8 mouse cellular contexts compared by ENCODE assay signal in the genomic region with DNA sequence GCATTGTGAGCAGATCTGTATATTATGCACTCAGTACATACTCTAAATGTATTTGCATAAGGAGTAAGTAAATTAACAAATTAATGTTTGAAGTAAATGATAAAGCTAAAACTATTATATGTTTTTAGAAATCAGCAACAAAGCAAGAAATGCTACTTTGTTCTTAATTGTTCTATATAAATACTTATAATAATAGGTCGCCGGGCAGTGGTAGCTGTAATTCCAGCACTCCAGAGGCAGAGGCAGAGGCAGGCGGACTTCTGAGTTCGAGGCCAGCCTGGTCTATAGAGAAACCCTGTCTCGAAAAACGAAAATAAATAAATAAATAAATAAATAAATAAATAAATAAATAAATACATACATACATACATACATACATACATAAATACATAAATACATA.
DNase-seq lines count a peak whose midpoint lies in the region; ATAC-seq and TF ChIP-seq lines count a peak whose summit lies in the region.
"Not testable (repeated sequence)": the region's sequence is repeated elsewhere in the genome, so short reads cannot be mapped to it uniquely, and the experiment has no call there.

No protein-coding gene starts in this region.

- not testable (repeated sequence) for H3K9ac ChIP-seq in embryonic facial prominence, embryonic 15.5 days; heart, adult 2 months (ENCODE audit: low read depth, low read length); midbrain, embryonic 11.5 days (ENCODE audit: low read length)

- H3K4me3 ChIP-seq in embryonic facial prominence, embryonic 15.5 days (replicated peaks); heart, adult 2 months; limb, embryonic 10.5 days; midbrain, embryonic 11.5 days (ENCODE audit: low read depth, low read length): not testable (repeated sequence)

- TF ChIP-seq EP300 in heart, adult 2 months (IDR thresholded peaks at IDR 0.05; ENCODE audit: insufficient read depth, low read depth, low read length): not testable (repeated sequence)

- 77% methylated on average over 6 of the region's 6 CpGs for WGBS in embryonic facial prominence, embryonic 15.5 days
- WGBS in heart, adult 2 months: 79% methylated on average over 6 of the region's 6 CpGs
- WGBS in limb, embryonic 10.5 days: 79% methylated on average over 6 of the region's 6 CpGs
- WGBS in midbrain, embryonic 11.5 days: 82% methylated on average over 6 of the region's 6 CpGs

- not testable (repeated sequence) for H3K79me2 ChIP-seq in heart, adult 2 months (replicated peaks; ENCODE audit: control insufficient read depth, insufficient read depth, low read length)

- not testable (repeated sequence) for H3K4me2 ChIP-seq in embryonic facial prominence, embryonic 15.5 days (replicated peaks); midbrain, embryonic 11.5 days

- not testable (repeated sequence) for TF ChIP-seq POLR2A in heart, adult 2 months (IDR thresholded peaks at IDR 0.05; ENCODE audit: insufficient read depth, low read depth, low read length)

- peak; percentile 84; the same call in 1 of the 2 replicates for ATAC-seq in embryonic facial prominence, embryonic 15.5 days (ENCODE audit: insufficient number of reproducible peaks, low FRiP score, low TSS enrichment, low read depth)
- ATAC-seq in midbrain, embryonic 11.5 days (ENCODE audit: low FRiP score): peak; percentile 82

- H3K27ac ChIP-seq in embryonic facial prominence, embryonic 15.5 days (replicated peaks); limb, embryonic 10.5 days; midbrain, embryonic 11.5 days (ENCODE audit: low read depth, low read length): not testable (repeated sequence)
- peak overlapping the region; percentile 76 for H3K27ac ChIP-seq in heart, adult 2 months

- intact Hi-C loops in heart, adult 2 months (cut with DNase I): loop anchor here (5.0 kb wide), 1 partner anchor 139 kb away; a partner anchor contains a TSS

- not testable (repeated sequence) for H3K9me3 ChIP-seq in embryonic facial prominence, embryonic 15.5 days (replicated peaks); limb, embryonic 10.5 days (replicated peaks); midbrain, embryonic 11.5 days (ENCODE audit: control insufficient read depth, low read length)

- not testable (repeated sequence) for TF ChIP-seq CTCF in heart, adult 2 months (IDR thresholded peaks at IDR 0.05)

- peak; percentile 92 for DNase-seq in 416B (ENCODE audit: low read depth)
- DNase-seq in adrenal gland, postnatal 4 days (ENCODE audit: low spot score in 2 of 2): peak; percentile 52 to 69
- DNase-seq in heart, adult 2 months: peak in 1 of 2 experiments; percentile 23
- peak; percentile 56 for DNase-seq in kidney, adult 9 months
- DNase-seq in limb, embryonic 10.5 days (ENCODE audit: low spot score): peak; percentile 95
- DNase-seq in midbrain, embryonic 11.5 days (ENCODE audit: low spot score, missing footprints): peak; percentile 99
- peak; percentile 34 to 76 for DNase-seq in spleen, postnatal 10 days (ENCODE audit: low spot score in 2 of 2)

- not testable (repeated sequence) for H3K36me3 ChIP-seq in embryonic facial prominence, embryonic 15.5 days; heart, adult 2 months (ENCODE audit: control insufficient read depth, insufficient read depth, low read length); limb, embryonic 10.5 days; midbrain, embryonic 11.5 days (ENCODE audit: control insufficient read depth, insufficient read depth, low read length)

- H3K27me3 ChIP-seq in embryonic facial prominence, embryonic 15.5 days; heart, adult 2 months (ENCODE audit: control insufficient read depth, insufficient read depth, low read length); limb, embryonic 10.5 days (ENCODE audit: low read depth, poor library complexity, severe bottlenecking); midbrain, embryonic 11.5 days (ENCODE audit: control insufficient read depth, insufficient read depth, low read length): not testable (repeated sequence)

- H3K4me1 ChIP-seq in embryonic facial prominence, embryonic 15.5 days; heart, adult 2 months (ENCODE audit: control insufficient read depth, insufficient read depth, low read length); limb, embryonic 10.5 days; midbrain, embryonic 11.5 days (ENCODE audit: control insufficient read depth, insufficient read depth, low read length): not testable (repeated sequence)
